Mouse (Mus musculus) mesoderm, embryonic 11.5 days (tissue): ENCODE results near the gene Pdap1.
"Not testable (repeated sequence)": the region's sequence is repeated elsewhere in the genome, so short reads cannot be mapped to it uniquely, and the experiment has no call there.

ENCODE experiments used
- DNase-seq: peaks from one replicate; pipeline ENCODE4 v3.0.0-alpha.2; 2012; ENCODE audit warnings: low read depth, low spot score

Pdap1 gene

GRCm38 (mm10) chr5:145083201-145083600, 56.8 kb downstream of the Pdap1 start:
- DNase-seq, result not testable (repeated sequence)

- DNase-seq, result no peak
These were observed 58.0 kb downstream of the Pdap1 start for GRCm38 (mm10) chr5:145081866-145082613.
